Mouse (Mus musculus): ENCODE data around the gene Cln6. TPM values are rescaled to one million over a fixed set of nuclear protein-coding genes. Genes with fewer than 3 reads are reported as not detected.
"Not testable (repeated sequence)": the region's sequence is repeated elsewhere in the genome, so short reads cannot be mapped to it uniquely, and the experiment has no call there.

Gene Cln6
- total RNA-seq, 2 experiments from 2014 or later: 17.5 to 20.7 TPM

- intact Hi-C loops (cut with DNase I): no loop called here
- DNase-seq: no peak
- Histone ChIP-seq H3K27ac (no peak overlapping the region), H3K4me3 (no peak overlapping the region)
- no peak for TF ChIP-seq CTCF (IDR thresholded peaks at IDR 0.05)
These were observed 22.3 kb downstream of the Cln6 start for GRCm38 (mm10) chr9:62860866-62861265.

- H3K4me3 ChIP-seq; H3K27ac ChIP-seq; DNase-seq; intact Hi-C loops (cut with DNase I): not testable (repeated sequence)
These were observed 30.7 kb downstream of the Cln6 start for GRCm38 (mm10) chr9:62869236-62869635.

GRCm38 (mm10) chr9:62870728-62871127 lies 32.1 kb downstream of the Cln6 start:
- DNase-seq: no peak
- no peak overlapping the region for H3K4me3 ChIP-seq
- TF ChIP-seq CTCF (IDR thresholded peaks at IDR 0.05): no peak
- intact Hi-C loops (cut with DNase I): no loop called here
- no peak overlapping the region for H3K27ac ChIP-seq

GRCm38 (mm10) chr9:62876966-62877616 lies 38.5 kb downstream of the Cln6 start:
- intact Hi-C loops (cut with DNase I): no loop called here
- no peak for DNase-seq
- no peak for TF ChIP-seq CTCF (IDR thresholded peaks at IDR 0.05)
- Histone ChIP-seq H3K4me3 (no peak overlapping the region), H3K27ac (no peak overlapping the region)

GRCm38 (mm10) chr9:62877825-62878224 lies 39.2 kb downstream of the Cln6 start:
- DNase-seq: no peak
- Histone ChIP-seq H3K27ac (no peak overlapping the region), H3K4me3 (no peak overlapping the region)
- TF ChIP-seq CTCF (IDR thresholded peaks at IDR 0.05): no peak
- intact Hi-C loops (cut with DNase I): no loop called here

GRCm38 (mm10) chr9:62881871-62882270 lies 43.3 kb downstream of the Cln6 start:
- peak; percentile 29 for TF ChIP-seq CTCF (IDR thresholded peaks at IDR 0.05)
- Histone ChIP-seq H3K27ac (peak overlapping the region; percentile 63), H3K4me3 (peak overlapping the region; percentile 55)
- intact Hi-C loops (cut with DNase I): no loop called here
- peak; percentile 57 for DNase-seq

GRCm38 (mm10) chr9:62894486-62894885 lies 55.9 kb downstream of the Cln6 start:
- H3K27ac ChIP-seq: no peak overlapping the region
- TF ChIP-seq CTCF (IDR thresholded peaks at IDR 0.05): no peak
- peak; percentile 53 for DNase-seq
- intact Hi-C loops (cut with DNase I): no loop called here
- no peak overlapping the region for H3K4me3 ChIP-seq

Other genes with a start within 250 kb of the Cln6 start
- gene Itga11, start 161.0 kb upstream of the Cln6 start, total RNA-seq (2021): 1 to 10 TPM; 3.2 to 5.1 TPM
- 10 to 100 TPM; 13.6 to 15.8 TPM for gene Fem1b, start 26.9 kb upstream of the Cln6 start, total RNA-seq (2021)
- 1 to 10 TPM in 1 of 2 experiments, under 1 TPM in 1; 0.99 to 1.1 TPM for gene Calml4, start 19.3 kb downstream of the Cln6 start, total RNA-seq (2021)
- gene Pias1, start 149.1 kb downstream of the Cln6 start, total RNA-seq (2021): 10 to 100 TPM; 19.6 to 20.4 TPM